ENCODE assay signal across 8 mouse cellular contexts in genomic region chr1:165235846-165236245, GRCm38 (mm10). TPM values are rescaled to one million over a fixed set of nuclear protein-coding genes. Genes with fewer than 3 reads are reported as not detected.
DNase-seq lines count a peak whose midpoint lies in the region; ATAC-seq and TF ChIP-seq lines count a peak whose summit lies in the region.

No protein-coding gene starts in this region.

- peak overlapping the region; percentile 74 for H3K4me3 ChIP-seq in layer of hippocampus, adult 2 months
- peak overlapping the region; percentile 88 for H3K4me3 ChIP-seq in embryonic facial prominence, embryonic 10.5 days
- H3K4me3 ChIP-seq in hindbrain, embryonic 12.5 days = peak overlapping the region; percentile 86
- peak overlapping the region; percentile 90 for H3K4me3 ChIP-seq in midbrain, embryonic 15.5 days

- no peak for TF ChIP-seq CTCF in layer of hippocampus, adult 2 months (conservative IDR thresholded peaks at IDR 0.05)

- WGBS in embryonic facial prominence, embryonic 10.5 days = 15% methylated on average over 10 of the region's 10 CpGs
- 15% methylated on average over 10 of the region's 10 CpGs for WGBS in hindbrain, embryonic 12.5 days
- WGBS in midbrain, embryonic 15.5 days = 9% methylated on average over 10 of the region's 10 CpGs

- no peak for DNase-seq in layer of hippocampus, adult 2 months (ENCODE audit: low spot score in 2 of 2)
- DNase-seq in layer of hippocampus, adult 9-11 months = no peak
- DNase-seq in embryonic facial prominence, embryonic 10.5 days (ENCODE audit: low spot score) = no peak
- no peak for DNase-seq in yolk sac, embryonic 10.5 days (ENCODE audit: low spot score)
- no peak for DNase-seq in embryo, embryonic 9.5 days (ENCODE audit: extremely low spot score)
- DNase-seq in adrenal gland, postnatal 4 days (ENCODE audit: low spot score in 2 of 2) = no peak

- peaks cover 3% of the 10 kb centered on the region; the same call in 1 of the 2 replicates for H3K36me3 ChIP-seq in embryonic facial prominence, embryonic 10.5 days (replicated peaks)
- no peaks in the 10 kb centered on the region for H3K36me3 ChIP-seq in hindbrain, embryonic 12.5 days
- no peaks in the 10 kb centered on the region for H3K36me3 ChIP-seq in midbrain, embryonic 15.5 days (replicated peaks)

- H3K27ac ChIP-seq in layer of hippocampus, adult 2 months = peak overlapping the region; percentile 89
- peak overlapping the region; percentile 91; the same call in 1 of the 2 replicates for H3K27ac ChIP-seq in embryonic facial prominence, embryonic 10.5 days (replicated peaks)
- H3K27ac ChIP-seq in hindbrain, embryonic 12.5 days = peak overlapping the region; percentile 92
- H3K27ac ChIP-seq in midbrain, embryonic 15.5 days = peak overlapping the region; percentile 93

- H3K9me3 ChIP-seq in embryonic facial prominence, embryonic 10.5 days = no peaks in the 10 kb centered on the region
- no peaks in the 10 kb centered on the region for H3K9me3 ChIP-seq in hindbrain, embryonic 12.5 days (replicated peaks)
- no peaks in the 10 kb centered on the region for H3K9me3 ChIP-seq in midbrain, embryonic 15.5 days

- peak overlapping the region; percentile 73 for H3K4me2 ChIP-seq in hindbrain, embryonic 12.5 days (replicated peaks)
- H3K4me2 ChIP-seq in midbrain, embryonic 15.5 days = peak overlapping the region; percentile 76

- peaks cover 20% of the 10 kb centered on the region for H3K4me1 ChIP-seq in embryonic facial prominence, embryonic 10.5 days
- H3K4me1 ChIP-seq in hindbrain, embryonic 12.5 days = peaks cover 10% of the 10 kb centered on the region
- peaks cover 24% of the 10 kb centered on the region for H3K4me1 ChIP-seq in midbrain, embryonic 15.5 days

- no peak for ATAC-seq in hindbrain, embryonic 12.5 days (ENCODE audit: low FRiP score)
- ATAC-seq in midbrain, embryonic 15.5 days (replicated peaks) = no peak

- no peaks in the 10 kb centered on the region for H3K27me3 ChIP-seq in embryonic facial prominence, embryonic 10.5 days (replicated peaks; ENCODE audit: low read depth, poor library complexity, severe bottlenecking)
- H3K27me3 ChIP-seq in hindbrain, embryonic 12.5 days = no peaks in the 10 kb centered on the region
- no peaks in the 10 kb centered on the region for H3K27me3 ChIP-seq in midbrain, embryonic 15.5 days (replicated peaks)

- H3K9ac ChIP-seq in hindbrain, embryonic 12.5 days = peak overlapping the region; percentile 87
- H3K9ac ChIP-seq in midbrain, embryonic 15.5 days = peak overlapping the region; percentile 79

RNA-seq across cellular contexts. Expression of gene Tiprl, which starts 0.9 kb away (rescaled TPM):
- total RNA-seq in layer of hippocampus, adult 2 months (2021) = 10 to 100 TPM; 65.2 to 67.7 TPM
- 94.8 and 105 TPM in 2 replicates for polyA plus RNA-seq in embryonic facial prominence, embryonic 10.5 days (2016; fragmentation: Nextera tagmentation; extraction: Ambion mirVana)
- polyA plus RNA-seq in hindbrain, embryonic 12.5 days (2016; fragmentation: Nextera tagmentation; extraction: Ambion mirVana) = 110 and 116 TPM in 2 replicates
- 150 and 153 TPM in 2 replicates for polyA plus RNA-seq in midbrain, embryonic 15.5 days (2015; fragmentation: Nextera tagmentation; extraction: Ambion mirVana)
- 10 to 100 TPM; 54.2 to 54.4 TPM for total RNA-seq in adrenal gland, postnatal 4 days (2021)

RNA-seq across cellular contexts. Expression of gene Sft2d2, which starts 41.6 kb away (rescaled TPM):
- total RNA-seq in layer of hippocampus, adult 2 months (2021) = 10 to 100 TPM; 13.4 to 13.7 TPM
- 11.8 and 12.1 TPM in 2 replicates for polyA plus RNA-seq in embryonic facial prominence, embryonic 10.5 days (2016; fragmentation: Nextera tagmentation; extraction: Ambion mirVana)
- 14.3 and 14.4 TPM in 2 replicates for polyA plus RNA-seq in hindbrain, embryonic 12.5 days (2016; fragmentation: Nextera tagmentation; extraction: Ambion mirVana)
- polyA plus RNA-seq in midbrain, embryonic 15.5 days (2015; fragmentation: Nextera tagmentation; extraction: Ambion mirVana) = 5.4 and 5.9 TPM in 2 replicates
- total RNA-seq in adrenal gland, postnatal 4 days (2021) = 10 to 100 TPM; 26.6 to 28.3 TPM

RNA-seq across cellular contexts. Expression of gene Gpr161, which starts 59.7 kb away (rescaled TPM):
- total RNA-seq in layer of hippocampus, adult 2 months (2021) = 10 to 100 TPM; 69.0 to 71.6 TPM
- polyA plus RNA-seq in embryonic facial prominence, embryonic 10.5 days (2016; fragmentation: Nextera tagmentation; extraction: Ambion mirVana) = 1.7 TPM in 2 replicates
- 3.0 and 3.6 TPM in 2 replicates for polyA plus RNA-seq in hindbrain, embryonic 12.5 days (2016; fragmentation: Nextera tagmentation; extraction: Ambion mirVana)
- 4.4 and 4.5 TPM in 2 replicates for polyA plus RNA-seq in midbrain, embryonic 15.5 days (2015; fragmentation: Nextera tagmentation; extraction: Ambion mirVana)
- total RNA-seq in adrenal gland, postnatal 4 days (2021) = 1 to 10 TPM; 4.2 to 5.6 TPM
